Mouse (Mus musculus): ENCODE measurements around the gene Miip.

DNA sequence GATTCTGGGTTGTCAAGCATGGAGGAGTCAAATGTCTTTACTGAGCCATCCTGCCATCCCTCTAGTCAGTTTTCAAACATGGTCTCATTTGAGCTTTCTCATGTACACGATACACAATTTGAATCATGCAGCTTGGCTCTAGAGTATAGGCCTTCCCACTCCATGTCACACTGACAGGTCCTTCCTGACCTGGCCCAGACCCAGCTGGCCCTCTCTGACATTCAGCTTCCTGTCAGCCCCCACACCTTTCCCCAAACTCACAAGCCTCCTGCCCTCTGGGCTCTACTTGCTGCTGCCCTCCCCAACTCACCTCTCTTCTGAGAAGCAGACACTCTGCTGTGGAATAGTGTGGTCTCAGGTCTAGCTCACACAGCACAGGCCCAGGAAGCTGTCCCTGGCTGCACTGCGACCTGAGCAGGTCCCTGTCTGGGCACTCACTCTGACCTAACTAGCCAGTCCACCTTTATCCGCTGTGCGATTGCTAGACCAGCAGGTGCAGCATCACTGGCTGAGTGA is 27.3 kb upstream of the Miip start:
- TF ChIP-seq CHD2 (IDR thresholded peaks at IDR 0.05; ENCODE audit: low read depth, low read length) (no peak), MAFK (IDR thresholded peaks at IDR 0.05; ENCODE audit: insufficient read depth, low read depth, low read length) (no peak), ZNF384 (IDR thresholded peaks at IDR 0.05; ENCODE audit: low read depth, low read length) (no peak), HCFC1 (IDR thresholded peaks at IDR 0.05; ENCODE audit: borderline replicate concordance, insufficient read depth, low read length) (no peak)

Measured in ES-E14 (cell line).